Mouse (Mus musculus): Measurements from ENCODE around the gene Rab6b. TPM values are rescaled to one million over a fixed set of nuclear protein-coding genes. Genes with fewer than 3 reads are reported as not detected.
A peak's percentile ranks its signal among the peaks of the same experiment; 100 is the strongest.

Gene Rab6b
- polyA plus RNA-seq, 1 experiment from 2014 or later: 0.43 TPM

- Histone ChIP-seq H3K9me3 (replicated peaks) (no peaks in the 10 kb centered on the region), H3K4me3 (no peak overlapping the region), H3K36me3 (peaks cover 15% of the 10 kb centered on the region), H3K4me1 (no peaks in the 10 kb centered on the region), H3K9ac (no peak overlapping the region), H3K27ac (no peak overlapping the region), H3K27me3 (replicated peaks) (peaks cover 4% of the 10 kb centered on the region; the same call in 1 of the 2 replicates), H3K4me2 (no peak overlapping the region)
- 65% methylated on average over 6 of the region's 6 CpGs for WGBS (ENCODE audit: insufficient replicate concordance)
- ATAC-seq: no peak
Measured at GRCm38 (mm10) chr9:103214281-103214680, 102.7 kb downstream of the Rab6b start.

GRCm38 (mm10) chr9:103224721-103225120 is 113.1 kb downstream of the Rab6b start:
- Histone ChIP-seq H3K4me2 (no peak overlapping the region), H3K9me3 (replicated peaks) (no peaks in the 10 kb centered on the region), H3K9ac (no peak overlapping the region), H3K4me1 (no peaks in the 10 kb centered on the region), H3K27me3 (replicated peaks) (0 out of 2 replicates have a peak, but pooled peaks cover 4% of the 10 kb centered on the region), H3K27ac (no peak overlapping the region), H3K36me3 (peaks cover 14% of the 10 kb centered on the region), H3K4me3 (no peak overlapping the region)
- WGBS (ENCODE audit: insufficient replicate concordance): 76% methylated on average over 7 of the region's 7 CpGs
- no peak for ATAC-seq

- no peak for ATAC-seq
- Histone ChIP-seq H3K4me2 (no peak overlapping the region), H3K4me3 (no peak overlapping the region), H3K9ac (no peak overlapping the region), H3K27me3 (replicated peaks) (peaks cover 10% of the 10 kb centered on the region; the same call in 1 of the 2 replicates), H3K9me3 (replicated peaks) (no peaks in the 10 kb centered on the region), H3K27ac (no peak overlapping the region), H3K36me3 (peaks cover 13% of the 10 kb centered on the region), H3K4me1 (peaks cover 4% of the 10 kb centered on the region; the same call in 1 of the 2 replicates)
- 40% methylated on average over 3 of the region's 3 CpGs for WGBS (ENCODE audit: insufficient replicate concordance)
Measured at GRCm38 (mm10) chr9:103225464-103225863, 113.9 kb downstream of the Rab6b start.

GRCm38 (mm10) chr9:103226806-103227205 is 115.2 kb downstream of the Rab6b start:
- 84% methylated on average over 15 of the region's 15 CpGs for WGBS (ENCODE audit: insufficient replicate concordance)
- peaks cover 11% of the 10 kb centered on the region for H3K4me1 ChIP-seq
- H3K27me3 ChIP-seq (replicated peaks): peaks cover 10% of the 10 kb centered on the region; the same call in 1 of the 2 replicates
- no peak overlapping the region for H3K27ac ChIP-seq
- H3K36me3 ChIP-seq: peaks cover 13% of the 10 kb centered on the region
- H3K9me3 ChIP-seq (replicated peaks): no peaks in the 10 kb centered on the region
- no peak overlapping the region for H3K9ac ChIP-seq
- no peak overlapping the region for H3K4me3 ChIP-seq
- H3K4me2 ChIP-seq: peak overlapping the region; percentile 31; the same call in 1 of the 2 replicates
- no peak for ATAC-seq

GRCm38 (mm10) chr9:103227760-103228159 is 116.2 kb downstream of the Rab6b start:
- Histone ChIP-seq H3K4me3 (peak overlapping the region; percentile 40), H3K4me1 (peaks cover 16% of the 10 kb centered on the region), H3K9me3 (replicated peaks) (no peaks in the 10 kb centered on the region), H3K27me3 (replicated peaks) (peaks cover 10% of the 10 kb centered on the region; the same call in 1 of the 2 replicates), H3K27ac (0 out of 2 replicates have a peak overlapping the region, but pooled peaks have one; percentile 4), H3K9ac (no peak overlapping the region), H3K4me2 (peak overlapping the region; percentile 40), H3K36me3 (peaks cover 13% of the 10 kb centered on the region)
- 79% methylated on average over 16 of the region's 16 CpGs for WGBS (ENCODE audit: insufficient replicate concordance)
- no peak for ATAC-seq

- Histone ChIP-seq H3K4me1 (peaks cover 21% of the 10 kb centered on the region), H3K27ac (peak overlapping the region; percentile 64; the same call in 1 of the 2 replicates), H3K4me2 (peak overlapping the region; percentile 40), H3K9ac (peak overlapping the region; percentile 44; the same call in 1 of the 2 replicates), H3K9me3 (replicated peaks) (no peaks in the 10 kb centered on the region), H3K27me3 (replicated peaks) (peaks cover 10% of the 10 kb centered on the region; the same call in 1 of the 2 replicates), H3K36me3 (peaks cover 13% of the 10 kb centered on the region), H3K4me3 (peak overlapping the region; percentile 40)
- WGBS (ENCODE audit: insufficient replicate concordance): 64% methylated on average over 13 of the region's 13 CpGs
- no peak for ATAC-seq
Measured at GRCm38 (mm10) chr9:103228370-103229003, 116.9 kb downstream of the Rab6b start.

GRCm38 (mm10) chr9:103229037-103229867 is 117.7 kb downstream of the Rab6b start:
- H3K9ac ChIP-seq: peak overlapping the region; percentile 44
- 67% methylated on average over 15 of the region's 15 CpGs for WGBS (ENCODE audit: insufficient replicate concordance)
- peak overlapping the region; percentile 64 for H3K27ac ChIP-seq
- H3K27me3 ChIP-seq (replicated peaks): peaks cover 10% of the 10 kb centered on the region; the same call in 1 of the 2 replicates
- H3K4me1 ChIP-seq: peaks cover 25% of the 10 kb centered on the region
- no peaks in the 10 kb centered on the region for H3K9me3 ChIP-seq (replicated peaks)
- peaks cover 13% of the 10 kb centered on the region; the same call in 1 of the 2 replicates for H3K36me3 ChIP-seq
- H3K4me2 ChIP-seq: peak overlapping the region; percentile 40
- no peak for ATAC-seq
- peak overlapping the region; percentile 40 for H3K4me3 ChIP-seq

- Histone ChIP-seq H3K4me1 (peaks cover 25% of the 10 kb centered on the region), H3K9me3 (replicated peaks) (no peaks in the 10 kb centered on the region), H3K9ac (peak within 1 kb of the TSS; percentile 44), H3K27ac (peak within 1 kb of the TSS; percentile 64), H3K27me3 (replicated peaks) (peaks cover 10% of the 10 kb centered on the region; the same call in 1 of the 2 replicates), H3K4me2 (peak within 1 kb of the TSS; percentile 40), H3K36me3 (peaks cover 13% of the 10 kb centered on the region; the same call in 1 of the 2 replicates), H3K4me3 (peak within 1 kb of the TSS; percentile 40)
- ATAC-seq: peak; percentile 65
- 12% methylated on average over 24 of the region's 29 CpGs for WGBS (ENCODE audit: insufficient replicate concordance)
Measured at GRCm38 (mm10) chr9:103230151-103230951, 118.8 kb downstream of the Rab6b start, which contains the start of the genes Gm20425 and Trf. Gene Gm20425 (minus strand): TSS chr9:103230307. Gene Trf (minus strand): TSS chr9:103230444.

- H3K36me3 ChIP-seq: no peaks in the 10 kb centered on the region
- no peaks in the 10 kb centered on the region for H3K9me3 ChIP-seq (replicated peaks)
- no peak overlapping the region for H3K4me2 ChIP-seq
- WGBS (ENCODE audit: insufficient replicate concordance): 69% methylated on average over 7 of the region's 7 CpGs
- ATAC-seq: no peak
- H3K27ac ChIP-seq: no peak overlapping the region
- H3K4me1 ChIP-seq: peaks cover 25% of the 10 kb centered on the region
- H3K9ac ChIP-seq: no peak overlapping the region
- no peak overlapping the region for H3K4me3 ChIP-seq
- peaks cover 10% of the 10 kb centered on the region; the same call in 1 of the 2 replicates for H3K27me3 ChIP-seq (replicated peaks)
Measured at GRCm38 (mm10) chr9:103232232-103233005, 120.8 kb downstream of the Rab6b start.

- no peak overlapping the region for H3K4me2 ChIP-seq
- no peaks in the 10 kb centered on the region for H3K9me3 ChIP-seq (replicated peaks)
- peaks cover 25% of the 10 kb centered on the region for H3K4me1 ChIP-seq
- H3K27me3 ChIP-seq (replicated peaks): peaks cover 10% of the 10 kb centered on the region; the same call in 1 of the 2 replicates
- H3K36me3 ChIP-seq: no peaks in the 10 kb centered on the region
- no peak overlapping the region for H3K27ac ChIP-seq
- 29% methylated on average over 7 of the region's 7 CpGs for WGBS (ENCODE audit: insufficient replicate concordance)
- no peak overlapping the region for H3K9ac ChIP-seq
- ATAC-seq: no peak
- no peak overlapping the region for H3K4me3 ChIP-seq
Measured at GRCm38 (mm10) chr9:103233006-103233395, 121.4 kb downstream of the Rab6b start.
